Mouse (Mus musculus) kidney, adult 2 months (tissue): ENCODE measurements at regions not wholly inside any gene's neighbourhood (a gene's known extent, or its start where the extent isn't known, plus 50 kb on each side); places are given as distances from the start of the nearest gene placed in this dataset.
"Not testable (repeated sequence)": the region's sequence is repeated elsewhere in the genome, so short reads cannot be mapped to it uniquely, and the experiment has no call there.

Experiments
- DNase-seq: peaks from one replicate; pipeline ENCODE4 v3.0.0; 2021
- H3K27ac ChIP-seq: fragments of 200-500 bp; 2 replicates; pipeline ENCODE4 v1.5.1; 2012; ENCODE audit warnings: low read depth, low read length, control low read depth, inconsistent platforms; ENCODE audit not compliant: insufficient read depth
- H3K27me3 ChIP-seq: fragments of 200-500 bp; replicated peaks from 2 replicates; pipeline ENCODE4 v1.6.1; 2012; ENCODE audit warnings: mild to moderate bottlenecking, moderate library complexity, low read length, inconsistent platforms; ENCODE audit not compliant: control insufficient read depth, insufficient read depth
- H3K36me3 ChIP-seq: fragments of 200-500 bp; 2 replicates; pipeline ENCODE4 v1.6.1; 2012; ENCODE audit warnings: mild to moderate bottlenecking, moderate library complexity, low read length, inconsistent platforms; ENCODE audit not compliant: control insufficient read depth, insufficient read depth
- H3K4me1 ChIP-seq: fragments of 200-500 bp; 2 replicates; pipeline ENCODE4 v1.6.1; 2011; ENCODE audit warnings: low read length; ENCODE audit not compliant: control insufficient read depth, insufficient read depth
- H3K4me3 ChIP-seq: fragments of 200-500 bp; 2 replicates; pipeline ENCODE4 v1.5.1; 2011; ENCODE audit warnings: mild to moderate bottlenecking, low read depth, low read length, control low read depth; ENCODE audit not compliant: insufficient read depth
- CTCF ChIP-seq: fragments of 200-500 bp; conservative IDR thresholded peaks from 2 replicates; pipeline ENCODE4 v1.5.1; 2011; ENCODE audit warnings: low read depth, mild to moderate bottlenecking, control low read depth, low read length, moderate library complexity, mixed read lengths; ENCODE audit not compliant: insufficient read depth, insufficient read length
- POLR2A ChIP-seq: fragments of 200-500 bp; IDR thresholded peaks from one replicate; pipeline ENCODE4 v1.6.1; 2011; ENCODE audit warnings: low read depth, low read length, control low read depth
- WGBS: fragments of 180-500 bp; shearing (Covaris S2); methylation state at CpG from one replicate; pipeline ENCODE4 v1.1.7; 2018; 5-methylcytosine and 5-hydroxymethylcytosine counted together

DNA sequence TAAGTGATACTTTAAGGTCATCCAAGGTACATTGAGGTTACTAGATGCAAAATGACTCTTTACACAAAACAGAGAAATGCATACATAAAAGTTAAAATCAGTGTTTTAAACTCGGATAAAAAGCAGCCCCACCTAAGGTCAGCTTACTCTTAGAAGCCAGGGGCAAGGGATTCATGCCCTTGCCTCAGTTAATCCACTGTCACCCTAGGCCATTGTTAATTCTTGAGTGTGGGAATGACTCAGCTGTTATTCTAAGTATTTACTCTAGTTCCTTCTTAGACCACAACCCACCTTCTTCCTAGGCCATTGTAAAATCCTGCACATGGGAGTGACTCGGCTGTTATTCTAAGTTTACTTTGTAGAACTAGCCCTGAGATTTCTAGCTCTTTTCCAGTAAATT lies 64.1 kb upstream of the Ces1h start:
- H3K4me1 ChIP-seq, H3K4me3 ChIP-seq, DNase-seq, H3K27me3 ChIP-seq, H3K27ac ChIP-seq, H3K36me3 ChIP-seq: not testable (repeated sequence)
- WGBS, result 83% methylated on average over 2 of the region's 2 CpGs

DNA sequence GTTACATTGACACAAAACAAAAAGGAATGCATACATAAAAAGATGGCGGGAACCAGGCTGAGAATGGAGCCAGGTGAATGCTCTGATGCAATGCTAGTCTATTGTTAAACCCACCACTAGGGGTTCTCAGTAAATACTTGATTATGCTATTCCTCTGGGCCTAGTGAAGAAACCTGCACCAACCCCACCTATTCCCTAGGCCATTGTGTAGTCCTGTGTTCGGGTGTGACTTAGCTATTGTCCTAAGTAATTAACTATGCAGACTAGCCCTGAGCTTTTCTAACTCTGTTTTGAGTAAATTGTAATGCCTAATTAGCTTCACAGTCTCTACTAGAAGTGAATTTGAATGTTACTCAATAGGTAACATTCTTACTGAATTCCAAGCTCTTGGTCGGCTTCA lies 62.4 kb upstream of the Ces1h start:
- H3K36me3 ChIP-seq, result no peaks in the 10 kb centered on the region
- H3K27me3 ChIP-seq, result no peaks in the 10 kb centered on the region
- no peak for DNase-seq
- no peak overlapping the region for H3K4me3 ChIP-seq
- H3K4me1 ChIP-seq, result no peaks in the 10 kb centered on the region
- H3K27ac ChIP-seq, result no peak overlapping the region
- TF ChIP-seq CTCF (no peak), POLR2A (no peak)
- WGBS, result 88% methylated on average over 3 of the region's 3 CpGs

DNA sequence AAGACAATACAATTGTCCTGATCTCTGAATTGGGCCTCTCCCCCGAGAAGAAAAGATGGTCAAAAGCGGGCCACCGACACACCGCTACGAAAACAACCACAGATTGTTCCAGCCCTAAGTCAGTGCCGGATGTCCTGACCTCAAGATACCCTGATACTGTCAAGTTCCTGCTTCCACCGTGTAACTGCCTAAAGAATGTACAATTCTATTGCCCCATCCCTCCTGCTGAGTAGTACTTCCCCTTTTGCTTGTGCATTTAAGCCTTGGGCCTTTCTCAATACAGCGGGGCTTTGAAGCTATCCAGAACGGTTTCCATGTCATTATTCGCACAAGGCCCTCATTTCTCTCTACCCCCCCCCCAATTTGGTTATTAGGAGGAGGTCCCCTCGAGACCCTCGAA lies 57.1 kb upstream of the Ces1h start:
- H3K4me3 ChIP-seq, H3K36me3 ChIP-seq, DNase-seq, H3K27me3 ChIP-seq, H3K4me1 ChIP-seq, H3K27ac ChIP-seq: not testable (repeated sequence)
- 81% methylated on average over 12 of the region's 12 CpGs for WGBS

DNA sequence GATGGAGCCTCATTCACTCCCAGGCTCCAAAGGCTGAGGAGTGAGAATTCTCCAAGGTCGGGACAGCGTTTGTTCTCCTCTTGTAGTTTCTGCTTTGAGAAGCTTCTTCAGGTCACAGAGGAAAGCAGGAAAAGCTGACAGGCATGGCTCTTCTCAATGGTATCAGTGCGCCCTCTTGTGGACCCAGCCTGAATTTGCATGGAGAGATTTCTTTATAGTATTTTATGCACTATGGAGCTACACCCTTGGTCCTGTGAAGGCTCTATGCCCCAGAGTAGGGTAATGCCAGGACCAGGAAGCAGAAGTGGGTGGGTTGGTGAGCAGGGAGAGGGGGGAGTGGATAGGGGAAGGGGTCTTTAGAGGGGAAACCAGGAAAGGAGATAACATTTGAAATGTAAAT lies 51.1 kb upstream of the Ces1h start:
- no peaks in the 10 kb centered on the region for H3K4me1 ChIP-seq
- no peak overlapping the region for H3K4me3 ChIP-seq
- H3K27ac ChIP-seq, result no peak overlapping the region
- TF ChIP-seq CTCF, result peak; percentile 81
- no peak for TF ChIP-seq POLR2A
- no peaks in the 10 kb centered on the region for H3K27me3 ChIP-seq
- WGBS, result 2% methylated on average over 3 of the region's 3 CpGs
- H3K36me3 ChIP-seq, result no peaks in the 10 kb centered on the region
- DNase-seq, result peak; percentile 74
